Mouse (Mus musculus) retina, adult 2 months (tissue): ENCODE data around the gene Stox1.

Experiments used
- DNase-seq: peaks from one replicate; pipeline ENCODE4 v3.0.0-alpha.2; 2012; ENCODE audit warnings: low read depth, low spot score

Gene Stox1

GRCm38 (mm10) chr10:62664963-62665590 lies 60.9 kb downstream of the Stox1 start:
- no peak for DNase-seq

- no peak for DNase-seq
Measured at GRCm38 (mm10) chr10:62664171-62664570, 61.8 kb downstream of the Stox1 start.

GRCm38 (mm10) chr10:62656711-62657110 lies 69.2 kb downstream of the Stox1 start:
- DNase-seq = no peak

GRCm38 (mm10) chr10:62651961-62652360 lies 74.0 kb downstream of the Stox1 start:
- DNase-seq = no peak

GRCm38 (mm10) chr10:62650881-62651810 lies 74.8 kb downstream of the Stox1 start, which contains the start of gene Ddx50:
Gene Ddx50 (minus strand): TSS chr10:62651218.
- DNase-seq = peak; percentile 97

GRCm38 (mm10) chr10:62650358-62650782 lies 75.6 kb downstream of the Stox1 start:
- DNase-seq = no peak
